Mouse (Mus musculus) heart, embryonic 13.5 days (tissue): ENCODE results near the gene Klhl5. TPM values are rescaled to one million over a fixed set of nuclear protein-coding genes. Genes with fewer than 3 reads are reported as not detected.

Experiments
- ATAC-seq: fragments of 200-750 bp; cut with Nextera tagmentation; 2 replicates; pipeline ENCODE4 v1.8.0; 2017; ENCODE audit warnings: moderate TSS enrichment; ENCODE audit not compliant: insufficient number of reproducible peaks, low FRiP score, low TSS enrichment; ENCODE audit errors: extremely low read depth
- H3K27ac ChIP-seq: fragments of 300-500 bp; sonication (generic); replicated peaks from 2 replicates; pipeline ENCODE4 v1.5.1; 2015; ENCODE audit warnings: moderate library complexity, mild to moderate bottlenecking, inconsistent platforms
- H3K27me3 ChIP-seq: fragments of 300-500 bp; sonication (generic); replicated peaks from 2 replicates; pipeline ENCODE4 v1.6.1; 2015; ENCODE audit warnings: mild to moderate bottlenecking, inconsistent platforms
- H3K36me3 ChIP-seq: fragments of 300-500 bp; sonication (generic); 2 replicates; pipeline ENCODE4 v1.6.1; 2015; ENCODE audit warnings: mild to moderate bottlenecking, inconsistent platforms
- H3K4me1 ChIP-seq: fragments of 300-500 bp; sonication (generic); 2 replicates; pipeline ENCODE4 v1.6.1; 2015; ENCODE audit warnings: inconsistent platforms
- H3K4me2 ChIP-seq: fragments of 300-500 bp; sonication (generic); 2 replicates; pipeline ENCODE4 v1.6.1; 2015; ENCODE audit warnings: inconsistent platforms, mild to moderate bottlenecking, moderate library complexity
- H3K4me3 ChIP-seq: fragments of 300-500 bp; sonication (generic); 2 replicates; pipeline ENCODE4 v1.5.1; 2015; ENCODE audit warnings: moderate library complexity, mild to moderate bottlenecking, inconsistent platforms
- H3K9ac ChIP-seq: fragments of 300-500 bp; sonication (generic); 2 replicates; pipeline ENCODE4 v1.6.1; 2015; ENCODE audit warnings: inconsistent platforms, mild to moderate bottlenecking, moderate library complexity
- H3K9me3 ChIP-seq: fragments of 300-500 bp; sonication (generic); 2 replicates; pipeline ENCODE4 v1.6.1; 2016; ENCODE audit warnings: inconsistent platforms
- WGBS: fragments of 180-500 bp; shearing (Covaris S2); methylation state at CpG from one replicate; pipeline ENCODE4 v1.1.7; 2015; ENCODE audit warnings: mixed read lengths; 5-methylcytosine and 5-hydroxymethylcytosine counted together
- polyA plus RNA-seq: library from polyadenylated mRNA; unstranded; fragments of >200 nt; fragmentation: Nextera tagmentation; extraction: Ambion mirVana; gene quantifications from 2 replicates; pipeline ENCODE4 v1.2.1, GENCODE M21; 2015

The Klhl5 gene
- polyA plus RNA-seq, 1 experiment from 2014 or later = 12.3 TPM

- no peak overlapping the region for H3K9ac ChIP-seq
- no peaks in the 10 kb centered on the region for H3K9me3 ChIP-seq
- no peaks in the 10 kb centered on the region for H3K27me3 ChIP-seq
- H3K4me1 ChIP-seq = peaks cover 19% of the 10 kb centered on the region
- no peak for ATAC-seq
- WGBS = 78% methylated on average over 2 of the region's 2 CpGs
- no peak overlapping the region for H3K4me3 ChIP-seq
- H3K4me2 ChIP-seq = no peak overlapping the region
- no peak overlapping the region for H3K27ac ChIP-seq
- H3K36me3 ChIP-seq = peaks cover 6% of the 10 kb centered on the region; the same call in 1 of the 2 replicates
Measured at GRCm38 (mm10) chr5:65204726-65205125, 97.4 kb downstream of the Klhl5 start.

GRCm38 (mm10) chr5:65213321-65213720 lies 106.0 kb downstream of the Klhl5 start:
- H3K9ac ChIP-seq = no peak overlapping the region
- H3K27ac ChIP-seq = no peak overlapping the region
- H3K27me3 ChIP-seq = no peaks in the 10 kb centered on the region
- no peaks in the 10 kb centered on the region for H3K9me3 ChIP-seq
- no peaks in the 10 kb centered on the region for H3K4me1 ChIP-seq
- no peak for ATAC-seq
- no peaks in the 10 kb centered on the region; the same call in 1 of the 2 replicates for H3K36me3 ChIP-seq
- H3K4me2 ChIP-seq = no peak overlapping the region
- H3K4me3 ChIP-seq = no peak overlapping the region
- 22% methylated on average over 7 of the region's 7 CpGs for WGBS

Other genes with a start within 250 kb of the Klhl5 start
- gene Tlr1, start 174.0 kb upstream of the Klhl5 start, polyA plus RNA-seq = 0.47 and 0.59 TPM in 2 replicates
- 0.21 and 0.38 TPM in 2 replicates for gene Tlr6, start 147.4 kb upstream of the Klhl5 start, polyA plus RNA-seq
- 39.6 and 41.4 TPM in 2 replicates for gene Fam114a1, start 137.5 kb upstream of the Klhl5 start, polyA plus RNA-seq
- 0.19 TPM in 1 of 2 replicates, not detected in the other for gene Tmem156, start 15.4 kb upstream of the Klhl5 start, polyA plus RNA-seq
- gene Wdr19, start 92.2 kb downstream of the Klhl5 start, polyA plus RNA-seq = 5.6 and 6.2 TPM in 2 replicates
- 57.9 and 59.3 TPM in 2 replicates for gene Rfc1, start 228.1 kb downstream of the Klhl5 start, polyA plus RNA-seq
- 0.09 and 0.51 TPM in 2 replicates for gene Klb, start 240.8 kb downstream of the Klhl5 start, polyA plus RNA-seq